Mouse (Mus musculus) midbrain, postnatal 0 days (tissue): ENCODE data around the gene Serpina1d. TPM values are rescaled to one million over a fixed set of nuclear protein-coding genes. Genes with fewer than 3 reads are reported as not detected.
"Not testable (repeated sequence)": the region's sequence is repeated elsewhere in the genome, so short reads cannot be mapped to it uniquely, and the experiment has no call there.

Experiments used
- ATAC-seq: fragments of 200-750 bp; cut with Nextera tagmentation; 2 replicates; pipeline ENCODE4 v1.8.0; 2017; ENCODE audit warnings: moderate number of reproducible peaks, mild to moderate bottlenecking, moderate TSS enrichment, moderate library complexity; ENCODE audit not compliant: low FRiP score
- DNase-seq: peaks from one replicate; pipeline ENCODE4 v3.0.0-alpha.2; 2015; ENCODE audit warnings: low spot score
- H3K27ac ChIP-seq: fragments of 300-500 bp; sonication (generic); 2 replicates; pipeline ENCODE4 v1.5.1; 2014; ENCODE audit warnings: low read depth, mild to moderate bottlenecking, low read length, mixed read lengths
- H3K27me3 ChIP-seq: fragments of 300-500 bp; sonication (generic); 2 replicates; pipeline ENCODE4 v1.6.1; 2014; ENCODE audit warnings: low read length, control low read depth, mixed read lengths; ENCODE audit not compliant: insufficient read depth
- H3K36me3 ChIP-seq: fragments of 300-500 bp; sonication (generic); 2 replicates; pipeline ENCODE4 v1.6.1; 2014; ENCODE audit warnings: low read length, control low read depth, mixed read lengths; ENCODE audit not compliant: insufficient read depth
- H3K4me1 ChIP-seq: fragments of 300-500 bp; sonication (generic); 2 replicates; pipeline ENCODE4 v1.6.1; 2014; ENCODE audit warnings: mild to moderate bottlenecking, control low read depth, antibody characterized with exemption, low read length, mixed read lengths; ENCODE audit not compliant: insufficient read depth
- H3K4me2 ChIP-seq: fragments of 300-500 bp; sonication (generic); 2 replicates; pipeline ENCODE4 v1.6.1; 2014; ENCODE audit warnings: low read depth, mild to moderate bottlenecking, low read length, mixed read lengths; ENCODE audit not compliant: poor library complexity, severe bottlenecking
- H3K4me3 ChIP-seq: fragments of 300-500 bp; sonication (generic); 2 replicates; pipeline ENCODE4 v1.5.1; 2014; ENCODE audit warnings: low read depth, mild to moderate bottlenecking, low read length, moderate library complexity
- H3K9ac ChIP-seq: fragments of 300-500 bp; sonication (generic); replicated peaks from 2 replicates; pipeline ENCODE4 v1.6.1; 2014; ENCODE audit warnings: mild to moderate bottlenecking, low read length, moderate library complexity, mixed read lengths; ENCODE audit not compliant: poor library complexity, severe bottlenecking
- H3K9me3 ChIP-seq: fragments of 300-500 bp; sonication (generic); 2 replicates; pipeline ENCODE4 v1.6.1; 2016; ENCODE audit warnings: low read length, control low read depth
- WGBS: fragments of 180-500 bp; shearing (Covaris S2); extraction: QIAGEN DNeasy Blood & Tissue Kit; methylation state at CpG from one replicate; pipeline ENCODE4 v1.1.7; 2014; 5-methylcytosine and 5-hydroxymethylcytosine counted together
- polyA plus RNA-seq: library from polyadenylated mRNA; unstranded; fragments of >200 nt; fragmentation: Nextera tagmentation; extraction: Ambion mirVana; gene quantifications from 2 replicates; pipeline ENCODE4 v1.2.1, GENCODE M21; 2015
- total RNA-seq: library from RNA; depleted of rRNA; stranded (reverse); fragments of >200 nt; gene quantifications from 2 replicates; pipeline ENCODE4 v1.2.3, GENCODE M21; 2014; rRNA removed

Gene Serpina1d
- total RNA-seq: not detected in 2 replicates
- polyA plus RNA-seq: not detected in 2 replicates

GRCm38 (mm10) chr12:103773246-103773851 is at the start of gene Serpina1d:
Gene Serpina1d (minus strand): TSS chr12:103773592.
- not testable (repeated sequence) for H3K4me3 ChIP-seq, H3K27me3 ChIP-seq, H3K27ac ChIP-seq, H3K4me2 ChIP-seq, H3K9me3 ChIP-seq, H3K36me3 ChIP-seq, ATAC-seq, H3K4me1 ChIP-seq, DNase-seq, H3K9ac ChIP-seq
- WGBS: 84% methylated on average over 6 of the region's 6 CpGs

- H3K36me3 ChIP-seq, H3K4me3 ChIP-seq, ATAC-seq, H3K9ac ChIP-seq, H3K4me1 ChIP-seq, H3K27ac ChIP-seq, H3K9me3 ChIP-seq, H3K27me3 ChIP-seq, DNase-seq, H3K4me2 ChIP-seq: not testable (repeated sequence)
- 88% methylated on average over 1 of the region's 1 CpGs for WGBS
These were observed 2.8 kb downstream of the Serpina1d start for GRCm38 (mm10) chr12:103770597-103770996.

GRCm38 (mm10) chr12:103763083-103763482 is 10.3 kb downstream of the Serpina1d start:
- WGBS: 84% methylated on average over 3 of the region's 3 CpGs
- not testable (repeated sequence) for DNase-seq, H3K9me3 ChIP-seq

GRCm38 (mm10) chr12:103760316-103760715 is 13.1 kb downstream of the Serpina1d start:
- not testable (repeated sequence) for H3K27ac ChIP-seq, DNase-seq, ATAC-seq, H3K36me3 ChIP-seq, H3K4me3 ChIP-seq, H3K4me2 ChIP-seq, H3K4me1 ChIP-seq, H3K27me3 ChIP-seq, H3K9me3 ChIP-seq, H3K9ac ChIP-seq
- WGBS: 85% methylated on average over 3 of the region's 3 CpGs

More at GRCm38 (mm10) chr12:103763083-103763482, 10.3 kb downstream of the Serpina1d start:
- H3K4me1 ChIP-seq, ATAC-seq, H3K27me3 ChIP-seq, H3K36me3 ChIP-seq, H3K9ac ChIP-seq, H3K27ac ChIP-seq, H3K4me3 ChIP-seq, H3K4me2 ChIP-seq: not testable (repeated sequence)

- H3K27me3 ChIP-seq, ATAC-seq, H3K4me1 ChIP-seq, DNase-seq, H3K9ac ChIP-seq, H3K4me2 ChIP-seq, H3K36me3 ChIP-seq, H3K27ac ChIP-seq, H3K9me3 ChIP-seq, H3K4me3 ChIP-seq: not testable (repeated sequence)
- 89% methylated on average over 5 of the region's 5 CpGs for WGBS
These were observed 27.4 kb downstream of the Serpina1d start for GRCm38 (mm10) chr12:103745957-103746356.

- not testable (repeated sequence) for H3K36me3 ChIP-seq, H3K4me1 ChIP-seq, H3K9me3 ChIP-seq, DNase-seq, H3K27ac ChIP-seq, H3K27me3 ChIP-seq, H3K4me2 ChIP-seq, ATAC-seq, H3K4me3 ChIP-seq, H3K9ac ChIP-seq
- 90% methylated on average over 5 of the region's 6 CpGs for WGBS
These were observed 35.4 kb downstream of the Serpina1d start for GRCm38 (mm10) chr12:103737791-103738580.

GRCm38 (mm10) chr12:103735566-103735965 is 37.8 kb downstream of the Serpina1d start:
- DNase-seq, H3K4me3 ChIP-seq, ATAC-seq, H3K4me2 ChIP-seq, H3K9ac ChIP-seq, H3K27me3 ChIP-seq, H3K4me1 ChIP-seq, H3K27ac ChIP-seq, H3K36me3 ChIP-seq, H3K9me3 ChIP-seq: not testable (repeated sequence)
- WGBS: 88% methylated on average over 4 of the region's 4 CpGs

- H3K4me2 ChIP-seq, H3K9ac ChIP-seq, H3K9me3 ChIP-seq, DNase-seq, H3K27me3 ChIP-seq, ATAC-seq, H3K4me1 ChIP-seq, H3K27ac ChIP-seq, H3K4me3 ChIP-seq, H3K36me3 ChIP-seq: not testable (repeated sequence)
- WGBS: 85% methylated on average over 4 of the region's 4 CpGs
These were observed 38.3 kb downstream of the Serpina1d start for GRCm38 (mm10) chr12:103735101-103735500.
